Mouse (Mus musculus): ENCODE data around the gene Rab3il1.

- TF ChIP-seq CTCF (IDR thresholded peaks at IDR 0.05; ENCODE audit: low read depth) (no peak), EP300 (IDR thresholded peaks at IDR 0.05; ENCODE audit: low read depth) (no peak)
Observed at GRCm38 (mm10) chr19:9956624-9957388, 44.7 kb upstream of the Rab3il1 start.

Measured in liver, postnatal 0 days (tissue).